Mouse (Mus musculus): ENCODE data around the gene Gm9918.
"Not testable (repeated sequence)": the region's sequence is repeated elsewhere in the genome, so short reads cannot be mapped to it uniquely, and the experiment has no call there.

The Gm9918 gene

DNA sequence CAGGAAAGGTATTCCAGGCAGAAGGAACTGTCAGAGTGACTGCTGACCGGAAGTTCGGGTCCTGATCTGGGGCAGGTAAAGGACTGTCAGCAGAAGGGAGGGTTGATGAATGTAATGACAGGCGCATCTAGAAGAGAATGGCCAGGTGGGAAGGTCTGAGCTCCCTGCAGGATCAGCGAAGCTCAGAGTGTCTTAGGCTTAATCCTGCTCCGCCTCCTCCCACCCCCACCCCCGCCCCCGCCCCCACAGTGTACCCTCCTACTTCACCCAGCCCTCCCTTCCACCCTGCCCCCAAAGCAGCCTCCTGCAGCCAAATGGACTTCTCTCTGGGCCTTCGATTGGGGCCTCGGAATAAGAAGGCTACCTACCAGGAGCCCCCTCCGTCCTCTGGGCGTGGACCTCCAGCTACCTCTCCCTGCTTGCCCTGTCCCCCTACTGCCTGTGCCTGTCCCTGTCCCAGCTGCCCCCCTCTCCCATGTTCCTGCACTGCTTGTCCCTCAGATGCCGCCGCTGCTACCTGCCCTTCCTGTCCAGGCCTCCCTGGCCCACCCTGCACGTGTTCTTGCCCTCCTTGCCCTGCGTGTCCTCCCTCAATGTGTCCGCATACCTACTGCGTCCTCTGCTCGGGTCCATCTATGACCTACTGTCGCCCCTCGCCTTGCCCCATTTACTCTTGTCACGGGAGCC, at the start of gene Gm9918:
Gm9918 (plus strand) TSS at position 290 of the 687 bp plus-strand sequence.
- DNase-seq (ENCODE audit: low spot score) = no peak

DNA sequence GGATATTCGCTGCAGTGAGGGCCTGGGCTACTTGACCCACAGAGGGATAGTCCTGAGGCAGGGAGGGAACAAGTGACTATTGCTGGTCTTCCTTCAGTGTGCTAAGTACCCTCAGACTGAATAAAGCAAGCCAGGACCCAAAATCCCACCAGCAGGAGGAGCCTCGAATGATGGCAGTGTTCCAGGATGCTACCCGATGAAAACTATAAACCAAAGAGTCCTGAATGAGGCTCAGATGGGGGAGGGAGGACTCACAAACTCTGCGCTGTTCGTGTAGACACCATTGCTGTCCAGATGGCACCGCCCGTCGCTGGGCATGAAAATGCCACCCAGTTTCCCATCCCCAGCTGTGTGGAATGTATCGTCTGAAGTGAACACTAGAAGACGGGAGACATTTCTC, 48.0 kb upstream of the Gm9918 start:
- DNase-seq (ENCODE audit: low spot score) = no peak

DNA sequence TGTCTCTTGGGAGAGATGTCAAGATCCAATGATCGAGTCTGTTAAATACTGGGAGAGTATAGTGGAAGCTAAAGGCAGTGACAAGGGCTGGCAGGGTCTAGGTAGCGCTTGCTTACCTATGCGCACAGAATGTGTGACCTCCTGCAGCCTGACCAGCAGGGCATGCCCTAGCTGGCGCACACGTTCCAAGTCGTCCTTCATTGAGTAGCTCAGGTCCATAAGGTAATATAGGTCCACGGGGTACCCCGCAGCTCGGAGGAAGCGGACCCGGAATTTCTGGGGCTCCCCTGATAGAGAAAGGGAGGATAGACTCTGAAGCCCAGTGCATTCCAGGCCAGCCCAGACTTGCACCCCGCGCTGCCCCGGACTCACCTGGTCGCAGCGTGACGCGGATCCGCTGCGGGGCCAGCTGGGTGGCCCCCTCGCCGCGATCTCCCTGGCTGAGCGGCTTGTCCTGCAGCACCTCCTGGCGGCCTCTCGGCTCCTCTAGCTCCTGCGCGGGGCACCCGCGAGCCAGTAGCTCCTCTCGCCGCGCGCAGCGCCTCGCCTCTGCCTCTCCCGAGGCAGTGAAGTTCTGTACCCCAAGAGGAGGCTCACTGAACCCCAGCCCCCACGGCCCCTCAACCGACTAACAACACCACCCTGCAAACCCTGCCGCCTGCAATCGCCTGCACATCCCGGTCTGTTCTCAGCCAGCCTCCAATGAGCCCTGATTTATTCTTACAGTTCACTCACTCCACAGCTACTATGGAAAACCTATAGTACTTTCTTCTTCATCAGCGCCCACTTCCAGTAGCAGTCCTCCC, 46.0 kb upstream of the Gm9918 start:
- no peak for DNase-seq (ENCODE audit: low spot score)

DNA sequence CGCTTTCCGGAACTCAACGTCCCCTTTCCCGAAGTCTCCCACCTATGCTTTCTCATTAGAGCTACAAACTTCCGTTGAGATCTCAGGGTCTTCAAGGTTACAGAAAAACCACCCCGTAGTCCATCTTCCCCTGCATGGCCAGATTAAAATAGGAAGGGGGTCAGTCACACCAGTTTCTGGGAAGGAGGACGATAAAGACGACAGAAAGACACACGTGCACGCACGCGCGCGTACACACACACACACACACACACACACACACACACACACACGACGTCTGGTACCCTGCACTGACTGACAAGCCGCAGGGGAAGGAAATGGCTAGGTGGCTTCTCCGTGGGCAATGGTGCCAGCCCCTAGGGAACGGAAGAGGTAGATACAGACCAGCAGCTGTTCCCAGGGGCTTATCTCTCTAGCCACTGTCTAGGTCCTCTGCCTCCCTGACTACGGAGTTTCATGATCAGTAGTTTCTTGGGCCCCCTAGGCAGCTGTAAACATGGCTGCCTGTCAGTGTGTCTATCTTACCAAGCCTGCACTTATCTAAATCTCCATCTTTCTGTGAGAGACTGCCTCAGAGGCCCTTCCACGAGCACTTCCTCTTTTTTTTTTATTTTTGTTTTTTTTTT, 45.3 kb upstream of the Gm9918 start:
- DNase-seq (ENCODE audit: low spot score) = no peak

DNA sequence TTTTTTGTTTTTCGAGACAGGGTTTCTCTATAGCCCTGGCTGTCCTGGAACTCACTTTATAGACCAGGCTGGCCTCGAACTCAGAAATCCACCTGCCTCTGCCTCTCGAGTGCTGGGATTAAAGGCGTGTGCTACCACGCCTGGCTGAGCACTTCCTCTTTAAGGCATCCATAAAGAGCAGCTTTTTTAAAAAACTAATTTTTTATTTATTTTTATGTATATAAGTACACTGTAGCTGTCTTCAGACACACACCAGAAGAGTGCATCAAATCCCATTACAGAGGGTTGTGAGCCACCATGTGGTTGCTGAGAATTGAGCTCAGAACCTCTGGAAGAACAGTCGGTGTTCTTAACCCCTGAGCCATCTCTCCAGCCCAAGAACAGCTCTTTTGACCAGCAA, 44.7 kb upstream of the Gm9918 start:
- not testable (repeated sequence) for DNase-seq (ENCODE audit: low spot score)

DNA sequence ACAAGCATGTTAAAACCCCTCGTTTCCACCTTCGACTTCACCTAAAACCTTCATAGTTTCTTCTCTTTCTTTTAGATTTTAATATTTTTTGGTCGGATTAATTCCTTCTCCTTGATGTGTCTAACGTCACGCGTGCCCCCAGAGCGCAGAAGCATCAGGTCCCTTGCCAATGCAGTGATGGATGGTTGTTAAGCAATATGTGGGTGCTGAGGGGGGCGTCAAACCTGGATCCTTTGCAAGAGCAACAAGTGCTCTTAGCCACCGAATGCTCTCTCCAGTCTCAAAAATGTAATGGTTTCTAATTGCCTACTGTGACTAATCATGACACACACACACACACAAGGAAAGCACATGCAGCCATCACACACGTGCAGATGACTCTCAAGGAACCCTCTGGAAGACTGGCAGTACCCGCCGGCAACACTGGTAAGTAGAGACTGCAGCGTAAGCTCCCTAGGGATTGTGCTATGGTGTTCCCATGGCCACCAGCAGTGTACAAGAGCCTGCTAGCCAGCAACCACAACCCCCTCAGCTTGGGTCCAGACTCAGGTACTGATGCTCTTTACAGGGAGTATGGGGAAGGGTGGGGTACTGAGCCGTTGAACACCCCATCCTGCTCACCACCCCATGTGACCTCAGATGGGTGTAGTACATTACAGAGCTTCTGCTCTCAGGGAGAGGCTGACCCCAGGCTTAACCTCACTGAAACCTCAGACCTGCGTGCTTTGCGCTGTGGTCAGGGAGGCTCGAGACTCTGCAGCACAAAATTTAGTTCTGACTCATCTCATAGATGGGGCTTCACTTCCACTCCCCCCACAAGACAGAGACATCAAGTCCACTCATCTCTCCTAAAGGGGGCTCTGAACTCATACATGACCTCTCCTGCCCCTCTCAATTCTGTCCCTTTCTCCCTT, 39.7 kb upstream of the Gm9918 start:
- no peak for DNase-seq (ENCODE audit: low spot score)

DNA sequence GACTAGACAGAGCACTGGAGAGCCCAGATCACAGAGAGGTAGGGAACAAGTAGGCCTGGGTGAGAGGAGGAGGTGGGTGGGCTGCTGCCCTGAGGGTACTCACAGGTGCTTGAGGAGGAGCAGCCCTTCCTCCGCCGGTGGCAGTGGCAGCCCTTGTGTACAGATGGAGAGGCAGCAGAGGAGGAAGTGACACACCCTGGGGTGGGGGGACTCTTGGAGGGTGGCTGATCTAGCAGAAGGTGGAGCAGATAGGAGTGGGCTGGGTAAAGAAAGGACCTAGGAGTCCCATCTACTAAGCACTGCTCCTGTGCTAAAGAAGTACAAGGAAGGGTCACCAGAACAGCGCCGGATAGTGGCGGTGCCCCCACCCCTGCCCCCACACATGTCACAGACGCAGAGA, 38.6 kb upstream of the Gm9918 start, which contains the start of gene Itgb7:
Itgb7 (minus strand) TSS at position 197 of the 400 bp plus-strand sequence.
- DNase-seq (ENCODE audit: low spot score) = no peak

DNA sequence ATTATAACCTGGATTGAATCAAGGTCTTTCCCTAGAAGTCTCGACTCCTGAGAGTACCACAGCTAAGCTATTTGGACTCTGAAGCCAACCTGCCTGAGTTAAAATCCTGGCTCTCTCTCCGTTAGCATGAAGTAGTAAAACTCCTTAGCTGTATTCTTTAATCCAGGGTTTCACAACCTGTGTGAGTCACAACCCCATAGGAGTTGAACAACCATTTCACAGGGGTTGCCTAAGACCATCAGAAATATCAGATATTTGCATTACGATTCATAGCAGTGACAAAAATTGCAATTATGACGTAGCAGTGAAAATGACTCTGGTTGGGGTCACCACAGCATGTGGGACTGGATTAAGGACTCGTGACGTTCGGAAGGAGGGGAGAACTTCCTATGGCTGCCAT, 37.6 kb upstream of the Gm9918 start:
- DNase-seq (ENCODE audit: low spot score) = no peak

DNA sequence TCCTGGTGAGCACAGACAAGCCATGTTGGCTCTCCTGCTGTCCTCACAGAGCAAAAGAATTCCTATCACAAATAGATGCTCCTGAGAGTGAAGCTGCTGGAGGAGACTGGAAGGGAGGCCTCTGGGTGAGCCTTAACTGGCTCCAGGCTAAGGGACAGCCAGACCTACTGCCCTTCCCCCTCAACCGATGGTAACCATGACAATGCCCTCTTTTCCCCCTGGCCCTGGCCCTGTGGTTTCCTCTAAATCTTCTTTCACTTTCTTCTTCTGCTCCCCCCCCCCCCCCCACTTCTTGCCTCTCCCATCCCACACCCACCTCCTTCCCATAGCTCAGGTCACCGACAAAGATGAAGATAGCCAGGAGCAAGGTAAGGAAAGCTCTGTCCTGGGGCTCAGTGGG, 36.5 kb upstream of the Gm9918 start:
- DNase-seq (ENCODE audit: low spot score) = no peak

DNA sequence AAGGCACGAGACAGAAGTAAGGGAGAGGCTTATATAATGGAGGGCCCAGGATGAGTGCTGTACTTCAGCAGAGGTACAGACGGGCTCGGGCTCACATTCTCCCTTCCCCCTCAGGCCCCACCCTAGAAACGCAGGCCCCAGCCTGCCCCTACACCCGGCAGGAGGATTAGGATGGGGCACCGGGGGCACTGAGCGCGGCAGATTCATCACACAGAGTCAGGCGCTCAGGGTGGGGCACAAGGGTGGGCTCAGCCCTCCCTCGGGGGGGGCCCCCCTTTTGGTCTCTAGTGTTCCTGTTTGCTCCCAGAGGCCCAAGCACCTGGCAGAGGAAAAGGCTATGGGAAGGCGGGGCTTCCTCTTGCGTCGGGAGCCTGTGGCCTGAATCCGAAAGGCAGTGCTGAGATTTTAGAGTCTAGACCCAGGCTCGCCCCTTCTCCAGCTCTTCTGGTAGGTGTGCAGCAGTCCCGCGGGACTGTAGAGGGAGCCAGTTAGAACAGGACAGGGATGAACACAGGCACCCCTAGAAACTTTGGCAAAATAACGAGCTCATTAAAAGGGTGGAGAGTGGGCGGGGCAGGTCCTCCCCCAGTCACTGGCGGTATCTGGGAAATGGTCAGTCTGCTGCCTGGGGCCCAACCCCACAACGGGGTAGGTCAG, 34.9 kb upstream of the Gm9918 start:
- no peak for DNase-seq (ENCODE audit: low spot score)

DNA sequence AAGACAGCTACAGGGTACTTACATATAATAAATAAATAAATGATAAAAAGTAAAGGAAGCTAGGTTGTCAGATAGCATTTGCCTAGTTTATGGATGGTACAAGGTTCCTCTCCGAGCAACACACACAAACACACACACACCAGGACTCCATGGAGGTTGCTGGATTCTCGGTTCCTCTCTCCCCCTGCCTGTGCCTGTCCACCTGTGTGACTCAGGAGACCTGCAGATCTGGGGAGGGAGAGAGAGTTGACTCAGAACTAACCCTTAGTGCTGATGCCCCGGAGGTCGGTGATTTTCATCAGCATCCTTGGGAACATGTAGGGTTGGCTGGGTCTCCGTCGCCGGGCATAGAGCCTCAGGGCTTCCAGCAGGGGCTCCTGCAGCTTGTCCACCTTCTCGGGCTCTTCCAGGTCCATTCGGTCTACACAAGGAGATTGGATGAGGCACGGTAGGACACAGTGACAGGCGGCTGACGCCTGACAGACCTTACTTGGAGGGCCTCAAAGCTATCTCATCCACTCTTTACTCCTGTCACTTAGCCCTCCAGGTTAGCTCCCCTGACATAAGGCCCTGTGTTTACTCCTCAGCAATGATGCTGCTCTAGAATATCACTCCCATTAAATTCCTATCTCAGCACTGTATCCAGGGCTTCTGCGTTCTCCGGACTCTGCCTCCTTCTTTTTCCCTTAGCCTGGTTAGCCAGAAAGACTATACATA, 31.7 kb upstream of the Gm9918 start:
- DNase-seq (ENCODE audit: low spot score) = no peak

DNA sequence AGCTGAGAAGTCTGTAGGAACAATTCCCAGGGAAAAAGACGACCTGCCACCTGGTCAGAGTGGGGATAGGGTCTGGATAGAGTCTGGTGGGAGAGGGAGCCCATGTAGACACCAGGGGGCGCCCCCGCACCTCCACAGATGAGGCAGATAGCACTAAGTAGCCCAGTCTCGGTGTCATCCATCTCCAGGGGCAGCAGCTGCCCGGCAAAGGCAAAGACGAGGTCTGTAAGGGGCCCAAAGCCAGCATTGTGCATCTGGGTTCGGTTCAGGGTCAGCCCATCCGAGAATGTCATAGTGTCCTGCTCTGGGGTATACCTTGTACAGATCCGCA, 31.1 kb upstream of the Gm9918 start:
- no peak for DNase-seq (ENCODE audit: low spot score)

DNA sequence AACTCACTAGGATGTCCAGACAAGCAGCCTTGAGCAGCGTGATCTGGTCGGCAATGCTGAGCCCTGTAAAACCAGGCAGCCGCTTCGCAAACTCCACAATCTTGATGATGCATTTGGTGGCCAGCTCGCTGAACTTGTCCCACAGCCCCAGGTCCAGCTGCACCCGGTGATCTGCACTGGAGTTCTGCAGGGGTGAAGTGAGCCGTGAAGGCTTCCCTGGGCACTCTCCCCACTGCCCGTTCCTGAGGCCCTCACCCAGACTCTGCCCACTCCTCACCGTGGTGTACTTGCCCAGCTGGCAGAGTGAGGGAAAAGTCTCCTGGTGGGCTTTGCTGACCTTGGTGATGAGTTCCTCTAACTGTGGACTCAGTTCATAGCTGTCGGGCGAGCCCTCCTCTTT, 30.5 kb upstream of the Gm9918 start:
- DNase-seq (ENCODE audit: low spot score) = no peak

DNA sequence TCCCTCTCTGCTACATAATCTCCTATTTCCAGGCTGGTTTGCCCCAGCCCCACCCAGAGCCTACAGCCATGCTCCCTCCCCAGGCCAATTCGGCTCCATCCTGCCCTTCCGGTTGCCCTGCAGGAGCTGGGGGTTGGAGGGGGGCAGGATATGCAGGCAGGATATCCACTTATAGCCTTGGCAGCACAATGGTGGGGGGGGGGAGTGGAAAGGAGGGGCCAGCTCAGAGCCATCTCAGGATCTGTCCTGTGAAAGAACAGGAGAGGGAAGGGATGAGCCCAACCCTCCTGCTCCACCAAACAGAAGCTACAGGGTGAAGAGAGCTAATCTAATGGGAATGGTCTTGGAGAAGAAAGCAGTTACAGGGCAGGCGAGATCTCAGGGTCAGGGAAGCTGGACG, 29.8 kb upstream of the Gm9918 start:
- DNase-seq (ENCODE audit: low spot score) = no peak

DNA sequence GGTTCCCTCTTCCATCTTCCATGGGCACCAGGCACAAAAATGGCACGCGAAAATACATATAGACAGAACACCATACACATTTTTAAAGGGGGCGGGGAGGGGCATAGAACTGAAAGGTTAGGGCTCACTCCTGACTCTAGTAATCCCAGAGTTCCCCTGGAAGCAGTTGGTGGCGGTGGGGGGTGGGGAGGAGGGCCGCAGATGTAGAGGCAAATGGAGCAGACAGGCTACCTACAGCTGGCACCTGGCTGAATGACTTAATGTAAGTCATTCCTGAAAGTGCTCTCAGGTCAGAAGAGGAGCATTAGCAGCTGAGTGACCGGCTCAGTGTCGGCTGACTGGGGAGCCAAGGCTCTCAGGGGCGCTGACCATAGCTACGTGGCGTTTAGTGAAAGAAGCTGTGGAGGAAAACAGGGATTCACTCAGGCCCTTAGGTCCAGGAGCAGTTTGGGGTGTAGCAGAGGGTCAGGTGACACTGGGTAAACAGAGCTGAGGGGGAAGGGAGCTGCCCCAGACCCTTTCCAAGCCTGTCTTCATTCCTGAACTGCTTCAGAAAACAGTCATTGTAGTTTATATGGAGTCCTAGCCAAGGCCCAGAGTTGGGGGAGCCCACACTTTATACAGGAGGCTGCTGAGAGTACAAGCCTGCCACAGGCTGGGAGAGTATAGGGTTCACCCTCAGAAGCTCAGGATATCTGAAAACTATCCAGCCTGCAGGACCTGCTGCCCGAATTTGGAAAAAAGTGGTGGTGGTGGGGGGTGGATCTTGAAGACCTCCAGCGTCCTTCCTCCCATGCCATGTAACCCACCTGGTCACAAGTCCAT, 27.7 kb upstream of the Gm9918 start:
- no peak for DNase-seq (ENCODE audit: low spot score)

DNA sequence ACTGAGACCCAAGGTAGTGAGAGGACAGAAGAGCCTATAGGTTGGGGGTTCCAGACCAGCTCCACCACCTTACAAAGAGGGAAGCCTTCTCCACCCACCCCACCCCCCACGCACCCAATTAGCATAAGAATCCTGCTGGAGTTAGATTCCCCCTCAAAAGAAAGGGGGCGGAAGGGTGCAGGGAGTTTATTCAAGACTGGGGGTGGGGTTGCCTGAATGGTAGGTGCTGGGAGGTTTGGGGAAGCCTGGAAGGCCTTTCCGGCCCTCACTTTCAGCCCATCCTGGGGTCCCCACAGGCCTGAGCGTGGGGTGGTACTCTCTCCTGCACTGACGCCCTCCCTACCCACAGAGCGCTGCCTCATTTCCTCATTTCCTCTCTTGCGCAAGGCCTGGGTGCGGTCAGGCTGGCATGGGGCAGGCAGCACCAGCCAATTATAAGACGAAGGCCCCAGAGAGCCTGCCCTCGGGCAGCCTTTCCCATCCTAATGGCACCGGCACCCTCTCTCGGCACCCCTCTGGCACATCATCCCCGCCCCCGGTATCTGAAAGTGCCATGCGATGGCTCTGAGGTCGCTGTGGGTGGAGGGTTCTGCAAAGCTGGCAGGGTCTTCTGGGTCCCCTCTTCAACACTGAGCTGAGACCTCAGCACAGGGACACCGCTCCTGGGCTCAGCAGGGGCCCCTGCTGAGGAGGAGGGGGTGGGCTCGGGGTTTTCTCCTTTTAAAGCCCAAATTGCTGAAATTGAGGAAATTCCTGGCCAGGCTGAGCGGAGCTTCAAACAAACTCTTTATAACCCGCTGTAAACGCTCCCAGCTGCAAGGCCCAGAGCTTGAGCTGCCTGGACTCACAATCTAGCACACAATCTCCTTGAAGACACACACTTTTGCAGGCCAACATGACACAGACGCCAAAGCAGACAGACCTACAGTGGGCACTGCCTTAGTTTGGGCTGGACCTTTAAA, 26.9 kb upstream of the Gm9918 start:
- DNase-seq (ENCODE audit: low spot score) = no peak

DNA sequence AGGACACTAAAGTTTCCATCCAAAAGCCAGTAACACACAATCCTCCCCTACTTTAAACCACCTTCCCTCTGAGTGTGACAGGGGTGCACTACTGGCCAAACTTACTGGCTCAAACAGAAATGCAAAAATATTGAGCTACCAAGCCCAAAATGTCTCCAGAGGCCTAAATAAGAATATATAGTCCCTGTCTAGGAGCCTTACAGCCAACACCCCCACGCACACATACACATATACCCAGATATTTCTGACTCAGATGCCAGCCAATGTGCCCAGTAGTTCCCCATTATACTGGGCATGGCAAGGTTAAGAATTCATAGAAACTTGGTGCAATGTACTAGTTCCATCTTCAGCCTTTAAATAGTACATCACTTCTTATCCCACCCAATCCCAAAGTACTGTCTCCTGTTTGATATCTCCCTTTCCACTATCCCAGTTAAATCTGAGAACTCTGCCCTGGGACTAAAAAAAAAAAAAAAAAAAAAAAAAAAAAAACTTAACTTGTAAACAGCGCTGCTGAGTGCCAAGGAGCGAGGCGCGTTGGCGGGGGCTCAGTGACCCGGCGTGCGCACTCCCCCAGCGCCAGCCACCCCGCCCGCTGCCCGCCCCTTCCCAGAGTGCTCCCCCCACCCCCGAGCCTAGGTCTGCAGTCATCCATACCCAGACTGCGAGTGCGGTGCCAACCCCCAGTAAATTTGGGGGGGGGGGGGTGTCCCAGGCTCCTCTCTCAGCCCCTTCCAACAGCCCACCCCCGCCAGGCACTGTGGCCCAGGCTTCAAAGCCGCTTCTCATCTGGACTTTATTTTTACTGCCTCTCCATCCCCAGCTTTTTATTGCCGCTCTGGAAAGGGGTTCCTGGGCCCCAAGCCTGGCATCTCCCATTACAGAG, 25.8 kb upstream of the Gm9918 start:
- DNase-seq (ENCODE audit: low spot score) = no peak

DNA sequence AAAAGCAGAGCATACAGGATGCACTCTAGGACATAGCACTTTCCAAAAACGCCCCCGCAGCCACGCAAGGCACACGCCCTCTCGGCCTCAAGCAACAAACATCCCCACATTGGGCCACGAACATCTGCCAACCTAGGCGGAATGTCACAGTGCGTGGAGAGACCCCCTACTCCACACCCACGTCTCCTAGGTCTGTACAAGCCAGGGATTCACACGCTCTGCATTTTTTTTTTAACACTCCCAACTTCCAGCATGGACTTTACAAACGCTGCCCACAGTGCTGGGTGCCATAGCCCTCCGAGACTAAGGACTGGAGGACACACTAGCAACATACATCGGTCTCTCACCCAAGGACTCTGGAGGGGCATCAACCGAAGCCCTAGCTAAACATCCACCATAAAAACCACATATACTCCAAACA, 24.9 kb upstream of the Gm9918 start:
- no peak for DNase-seq (ENCODE audit: low spot score)
